Mouse (Mus musculus) E14TG2a.4 (cell line): Measurements from ENCODE around the gene Wasf1.
A peak's percentile ranks its signal among the peaks of the same experiment; 100 is the strongest.

ENCODE experiments used
- H3K27me3 ChIP-seq: 2 replicates; pipeline ENCODE4 v1.6.1; 2014; ENCODE audit warnings: low read length, control low read depth; ENCODE audit not compliant: insufficient read depth
- H3K36me3 ChIP-seq: 2 replicates; pipeline ENCODE4 v1.6.1; 2014; ENCODE audit warnings: low read length, control low read depth; ENCODE audit not compliant: insufficient read depth
- H3K4me1 ChIP-seq: replicated peaks from 2 replicates; pipeline ENCODE4 v1.6.1; 2014; ENCODE audit warnings: low read depth, low read length, control low read depth
- H3K4me3 ChIP-seq: replicated peaks from 2 replicates; pipeline ENCODE4 v1.5.1; 2014; ENCODE audit warnings: mild to moderate bottlenecking, low read length
- H3K9me3 ChIP-seq: 2 replicates; pipeline ENCODE4 v1.6.1; 2014; ENCODE audit warnings: low read length, control low read depth
- CTCF ChIP-seq: conservative IDR thresholded peaks from 2 replicates; pipeline ENCODE4 v1.5.1; 2014; ENCODE audit warnings: low read length
- NANOG ChIP-seq: IDR thresholded peaks from 2 replicates; pipeline ENCODE4 v1.6.1; 2014; ENCODE audit warnings: borderline replicate concordance, low read length, mixed read lengths
- POU5F1 ChIP-seq: IDR thresholded peaks from 2 replicates; pipeline ENCODE4 v1.6.1; 2014; ENCODE audit warnings: low read length, borderline replicate concordance

Wasf1 gene

GRCm38 (mm10) chr10:40882831-40883643 is at the start of gene Wasf1, which contains the start of gene Cdc40:
Wasf1 (plus strand) TSS chr10:40883475.
Cdc40 (minus strand) TSS chr10:40883311.
- TF ChIP-seq POU5F1 (no peak), CTCF (no peak), NANOG (no peak)
- H3K27me3 ChIP-seq = no peaks in the 10 kb centered on the region
- H3K4me3 ChIP-seq = peak within 1 kb of the TSS; percentile 96
- peaks cover 27% of the 10 kb centered on the region for H3K4me1 ChIP-seq
- H3K36me3 ChIP-seq = peaks cover 11% of the 10 kb centered on the region; the same call in 1 of the 2 replicates
- H3K9me3 ChIP-seq = no peaks in the 10 kb centered on the region

- H3K9me3 ChIP-seq = no peaks in the 10 kb centered on the region
- TF ChIP-seq NANOG (no peak), CTCF (no peak), POU5F1 (no peak)
- peaks cover 61% of the 10 kb centered on the region for H3K36me3 ChIP-seq
- H3K4me1 ChIP-seq = peaks cover 42% of the 10 kb centered on the region
- no peak overlapping the region for H3K4me3 ChIP-seq
- H3K27me3 ChIP-seq = no peaks in the 10 kb centered on the region
Observed at GRCm38 (mm10) chr10:40840086-40840485, 43.2 kb upstream of the Wasf1 start.

GRCm38 (mm10) chr10:40843841-40844240 is 39.4 kb upstream of the Wasf1 start:
- no peak for TF ChIP-seq POU5F1
- no peak for TF ChIP-seq NANOG
- TF ChIP-seq CTCF = no peak
- no peaks in the 10 kb centered on the region for H3K27me3 ChIP-seq
- no peaks in the 10 kb centered on the region for H3K9me3 ChIP-seq
- H3K4me1 ChIP-seq = peaks cover 34% of the 10 kb centered on the region
- no peak overlapping the region for H3K4me3 ChIP-seq
- H3K36me3 ChIP-seq = peaks cover 68% of the 10 kb centered on the region

GRCm38 (mm10) chr10:40844546-40844945 is 38.7 kb upstream of the Wasf1 start:
- H3K36me3 ChIP-seq = peaks cover 75% of the 10 kb centered on the region
- H3K4me1 ChIP-seq = peaks cover 30% of the 10 kb centered on the region
- TF ChIP-seq NANOG = no peak
- no peak for TF ChIP-seq POU5F1
- TF ChIP-seq CTCF = no peak
- no peak overlapping the region for H3K4me3 ChIP-seq
- no peaks in the 10 kb centered on the region for H3K27me3 ChIP-seq
- no peaks in the 10 kb centered on the region for H3K9me3 ChIP-seq

GRCm38 (mm10) chr10:40845626-40846025 is 37.6 kb upstream of the Wasf1 start:
- TF ChIP-seq CTCF (no peak), NANOG (no peak), POU5F1 (no peak)
- no peaks in the 10 kb centered on the region for H3K9me3 ChIP-seq
- peaks cover 81% of the 10 kb centered on the region for H3K36me3 ChIP-seq
- no peaks in the 10 kb centered on the region for H3K27me3 ChIP-seq
- H3K4me3 ChIP-seq = no peak overlapping the region
- peaks cover 19% of the 10 kb centered on the region for H3K4me1 ChIP-seq

- Histone ChIP-seq H3K4me1 (peaks cover 13% of the 10 kb centered on the region), H3K27me3 (no peaks in the 10 kb centered on the region), H3K36me3 (peaks cover 75% of the 10 kb centered on the region), H3K4me3 (no peak overlapping the region), H3K9me3 (peaks cover 9% of the 10 kb centered on the region)
- no peak for TF ChIP-seq POU5F1
- TF ChIP-seq NANOG = no peak
- no peak for TF ChIP-seq CTCF
Observed at GRCm38 (mm10) chr10:40847176-40847874, 36.0 kb upstream of the Wasf1 start.

GRCm38 (mm10) chr10:40850644-40851043 is 32.6 kb upstream of the Wasf1 start:
- Histone ChIP-seq H3K4me1 (no peaks in the 10 kb centered on the region; the same call in 1 of the 2 replicates), H3K9me3 (peaks cover 20% of the 10 kb centered on the region), H3K36me3 (peaks cover 68% of the 10 kb centered on the region), H3K27me3 (no peaks in the 10 kb centered on the region), H3K4me3 (no peak overlapping the region)
- TF ChIP-seq POU5F1 (no peak), CTCF (no peak), NANOG (no peak)

- Histone ChIP-seq H3K9me3 (peaks cover 20% of the 10 kb centered on the region), H3K36me3 (peaks cover 65% of the 10 kb centered on the region), H3K4me3 (no peak overlapping the region), H3K27me3 (no peaks in the 10 kb centered on the region), H3K4me1 (no peaks in the 10 kb centered on the region)
- TF ChIP-seq POU5F1 (no peak), CTCF (no peak), NANOG (no peak)
Observed at GRCm38 (mm10) chr10:40851138-40851537, 32.1 kb upstream of the Wasf1 start.
